Comparison of ENCODE assay signal across 20 mouse cellular contexts in the genomic region with DNA sequence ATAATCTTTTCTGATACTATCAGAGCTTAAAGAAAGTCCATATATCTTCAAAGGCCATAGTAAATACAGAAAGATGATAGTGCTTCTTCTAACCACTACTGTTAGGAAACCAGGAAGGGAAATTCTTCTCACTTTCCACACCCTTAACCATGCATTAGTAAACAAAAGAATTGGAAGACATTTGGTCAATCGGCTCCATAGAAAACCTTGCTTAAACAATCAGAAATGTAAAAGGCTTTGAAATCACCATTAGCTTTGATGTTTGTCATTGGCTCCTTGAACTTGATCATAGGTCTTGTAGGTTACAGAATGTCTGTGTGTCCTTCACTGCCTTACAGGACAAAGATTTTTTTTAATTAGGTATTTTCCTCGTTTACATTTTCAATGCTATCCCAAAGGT. TPM values are rescaled to one million over a fixed set of nuclear protein-coding genes. Genes with fewer than 3 reads are reported as not detected.
"Had no signal": no experiment of that assay in that cellular context is flagged by ENCODE, and none has a peak within 500 bp of the region (broad histone marks: within the 10 kb centered on the region; RNA-seq: fewer than 3 reads in every experiment).

No protein-coding gene starts in this region.

- H3K4me1 ChIP-seq: lung, embryonic 15.5 days; megakaryocyte, embryonic 14.5 days; midbrain, embryonic 13.5 days; midbrain, embryonic 15.5 days; neural tube, embryonic 12.5 days; stomach, embryonic 15.5 days had no signal

- H3K4me2 ChIP-seq: lung, embryonic 15.5 days; midbrain, embryonic 11.5 days; midbrain, embryonic 13.5 days; midbrain, embryonic 15.5 days; neural tube, embryonic 12.5 days; stomach, embryonic 15.5 days had no signal

- H3K4me3 ChIP-seq: lung, embryonic 15.5 days; megakaryocyte, embryonic 14.5 days; midbrain, embryonic 13.5 days; midbrain, embryonic 15.5 days; neural tube, embryonic 12.5 days; stomach, embryonic 15.5 days had no signal

- H3K9me3 ChIP-seq: lung, embryonic 15.5 days; megakaryocyte, embryonic 14.5 days; midbrain, embryonic 13.5 days; midbrain, embryonic 15.5 days; neural tube, embryonic 12.5 days; stomach, embryonic 15.5 days had no signal

- H3K9ac ChIP-seq: liver, postnatal 0 days; lung, embryonic 15.5 days; midbrain, embryonic 13.5 days; midbrain, embryonic 15.5 days; neural tube, embryonic 12.5 days; stomach, embryonic 15.5 days had no signal

- H3K27me3 ChIP-seq: lung, embryonic 15.5 days; megakaryocyte, embryonic 14.5 days; midbrain, embryonic 13.5 days; midbrain, embryonic 15.5 days; neural tube, embryonic 12.5 days; stomach, embryonic 15.5 days had no signal

- H3K27ac ChIP-seq: lung, embryonic 15.5 days; macrophage; midbrain, embryonic 13.5 days; midbrain, embryonic 15.5 days; neural tube, embryonic 12.5 days; stomach, embryonic 15.5 days; stomach, postnatal 0 days had no signal

- DNase-seq: liver, postnatal 0 days; lung, adult 2 months; lung, postnatal 14 days; lung, postnatal 36 days; right cerebral cortex, postnatal 14 days; thymus, postnatal 14 days; thymus, postnatal 36 days had no signal

- ATAC-seq: liver, postnatal 0 days; lung, postnatal 0 days; midbrain, embryonic 13.5 days; midbrain, embryonic 15.5 days had no signal

- H3K36me3 ChIP-seq: lung, embryonic 15.5 days; midbrain, embryonic 13.5 days; midbrain, embryonic 15.5 days; neural tube, embryonic 12.5 days; stomach, embryonic 15.5 days had no signal

RNA-seq across cellular contexts. Expression of gene Kcnt2, which starts 40.6 kb away (rescaled TPM):
- total RNA-seq: monocyte, adult 5-6 weeks; neutrophil, adult 5-6 weeks had no signal
- polyA plus RNA-seq: lung, postnatal 0 days; macrophage; spleen, adult 2 months had no signal
